Mouse (Mus musculus) kidney, adult 2 months (tissue): ENCODE results near the gene Serpinf1. TPM values are rescaled to one million over a fixed set of nuclear protein-coding genes. Genes with fewer than 3 reads are reported as not detected.
"Not testable (repeated sequence)": the region's sequence is repeated elsewhere in the genome, so short reads cannot be mapped to it uniquely, and the experiment has no call there.

Source experiments
- DNase-seq: peaks from one replicate; pipeline ENCODE4 v3.0.0; 2021
- H3K27ac ChIP-seq: fragments of 200-500 bp; 2 replicates; pipeline ENCODE4 v1.5.1; 2012; ENCODE audit warnings: low read depth, low read length, control low read depth, inconsistent platforms; ENCODE audit not compliant: insufficient read depth
- H3K27me3 ChIP-seq: fragments of 200-500 bp; replicated peaks from 2 replicates; pipeline ENCODE4 v1.6.1; 2012; ENCODE audit warnings: mild to moderate bottlenecking, moderate library complexity, low read length, inconsistent platforms; ENCODE audit not compliant: control insufficient read depth, insufficient read depth
- H3K36me3 ChIP-seq: fragments of 200-500 bp; 2 replicates; pipeline ENCODE4 v1.6.1; 2012; ENCODE audit warnings: mild to moderate bottlenecking, moderate library complexity, low read length, inconsistent platforms; ENCODE audit not compliant: control insufficient read depth, insufficient read depth
- H3K4me1 ChIP-seq: fragments of 200-500 bp; 2 replicates; pipeline ENCODE4 v1.6.1; 2011; ENCODE audit warnings: low read length; ENCODE audit not compliant: control insufficient read depth, insufficient read depth
- H3K4me3 ChIP-seq: fragments of 200-500 bp; 2 replicates; pipeline ENCODE4 v1.5.1; 2011; ENCODE audit warnings: mild to moderate bottlenecking, low read depth, low read length, control low read depth; ENCODE audit not compliant: insufficient read depth
- CTCF ChIP-seq: fragments of 200-500 bp; conservative IDR thresholded peaks from 2 replicates; pipeline ENCODE4 v1.5.1; 2011; ENCODE audit warnings: low read depth, mild to moderate bottlenecking, control low read depth, low read length, moderate library complexity, mixed read lengths; ENCODE audit not compliant: insufficient read depth, insufficient read length
- POLR2A ChIP-seq: fragments of 200-500 bp; IDR thresholded peaks from one replicate; pipeline ENCODE4 v1.6.1; 2011; ENCODE audit warnings: low read depth, low read length, control low read depth
- WGBS: fragments of 180-500 bp; shearing (Covaris S2); methylation state at CpG from one replicate; pipeline ENCODE4 v1.1.7; 2018; 5-methylcytosine and 5-hydroxymethylcytosine counted together
- polyA plus RNA-seq: library from polyadenylated mRNA; depleted of rRNA; stranded (reverse); fragments of >200 nt; gene quantifications from 2 replicates; pipeline ENCODE4 v1.2.3, GENCODE M21; 2012

Serpinf1 gene
- polyA plus RNA-seq, 1 experiment: 17.2 TPM

DNA sequence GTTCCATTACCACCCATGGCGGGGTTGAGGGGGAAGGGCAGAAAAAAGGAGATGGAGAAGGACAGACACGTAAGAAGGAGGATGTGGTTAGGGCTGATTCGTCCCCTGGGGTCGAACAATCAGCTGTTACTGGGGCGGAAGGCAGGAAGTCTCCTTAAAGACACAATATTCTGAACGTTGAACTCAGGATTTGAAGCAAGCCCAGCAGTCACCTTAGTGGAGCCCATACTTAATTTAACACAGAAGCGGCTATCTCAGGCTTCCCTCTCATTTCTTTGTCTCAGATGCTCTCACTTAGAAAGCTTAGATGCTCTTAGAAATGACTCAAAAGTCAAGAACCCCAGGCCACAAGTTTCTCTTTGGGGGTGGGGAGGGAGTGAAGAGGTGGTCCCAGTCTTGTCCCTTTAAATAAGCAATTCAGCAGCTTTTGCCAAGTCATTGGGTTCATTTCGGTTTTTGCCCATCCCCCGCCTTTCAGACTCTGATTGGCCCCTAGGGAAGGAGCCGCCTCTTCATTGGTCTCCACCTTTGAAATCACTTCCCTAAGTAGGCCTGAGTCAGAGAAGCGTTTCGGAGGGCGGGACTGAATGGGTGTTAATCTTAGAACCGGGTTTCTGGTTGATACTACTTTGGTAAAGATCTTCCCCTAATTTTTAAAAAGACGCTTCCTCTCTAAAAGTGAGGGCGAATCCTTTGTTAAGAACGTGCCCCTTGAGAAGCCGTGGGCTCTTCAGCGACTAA lies 37.8 kb upstream of the Serpinf1 start:
- TF ChIP-seq CTCF (no peak), POLR2A (no peak)
- peak overlapping the region; percentile 49 for H3K4me3 ChIP-seq
- no peaks in the 10 kb centered on the region for H3K27me3 ChIP-seq
- WGBS: 6% methylated on average over 19 of the region's 19 CpGs
- peaks cover 6% of the 10 kb centered on the region for H3K36me3 ChIP-seq
- peaks cover 34% of the 10 kb centered on the region for H3K4me1 ChIP-seq
- H3K27ac ChIP-seq: peak overlapping the region; percentile 95
- DNase-seq: peak; percentile 98

GRCm38 (mm10) chr11:75459751-75460102 lies 37.2 kb upstream of the Serpinf1 start:
- Histone ChIP-seq H3K27ac (peak overlapping the region; percentile 95), H3K27me3 (no peaks in the 10 kb centered on the region), H3K36me3 (peaks cover 3% of the 10 kb centered on the region; the same call in 1 of the 2 replicates), H3K4me3 (0 out of 2 replicates have a peak overlapping the region, but pooled peaks have one; percentile 1), H3K4me1 (peaks cover 37% of the 10 kb centered on the region)
- TF ChIP-seq CTCF (no peak), POLR2A (no peak)
- no peak for DNase-seq
- 27% methylated on average over 5 of the region's 5 CpGs for WGBS

- Histone ChIP-seq H3K4me1 (peaks cover 35% of the 10 kb centered on the region), H3K4me3 (no peak overlapping the region), H3K36me3 (no peaks in the 10 kb centered on the region), H3K27me3 (no peaks in the 10 kb centered on the region), H3K27ac (peak overlapping the region; percentile 95)
- WGBS: 25% methylated on average over 5 of the region's 5 CpGs
- DNase-seq: peak; percentile 81
- no peak for TF ChIP-seq CTCF
- no peak for TF ChIP-seq POLR2A
These were observed 36.7 kb upstream of the Serpinf1 start for GRCm38 (mm10) chr11:75459141-75459711.

GRCm38 (mm10) chr11:75458628-75459041 lies 36.1 kb upstream of the Serpinf1 start:
- H3K27me3 ChIP-seq: no peaks in the 10 kb centered on the region
- no peaks in the 10 kb centered on the region for H3K36me3 ChIP-seq
- peak; percentile 38 for DNase-seq
- 73% methylated on average over 8 of the region's 8 CpGs for WGBS
- peaks cover 33% of the 10 kb centered on the region for H3K4me1 ChIP-seq
- peak overlapping the region; percentile 95; the same call in 1 of the 2 replicates for H3K27ac ChIP-seq
- TF ChIP-seq POLR2A (no peak), CTCF (no peak)
- no peak overlapping the region for H3K4me3 ChIP-seq

GRCm38 (mm10) chr11:75458169-75458568 lies 35.7 kb upstream of the Serpinf1 start:
- Histone ChIP-seq H3K4me3 (no peak overlapping the region), H3K36me3 (no peaks in the 10 kb centered on the region), H3K27me3 (no peaks in the 10 kb centered on the region), H3K27ac (no peak overlapping the region), H3K4me1 (peaks cover 29% of the 10 kb centered on the region)
- TF ChIP-seq CTCF: peak; percentile 68
- no peak for TF ChIP-seq POLR2A
- peak; percentile 67 for DNase-seq
- WGBS: 21% methylated on average over 3 of the region's 3 CpGs

- H3K36me3 ChIP-seq: no peaks in the 10 kb centered on the region
- TF ChIP-seq CTCF (no peak), POLR2A (no peak)
- DNase-seq: no peak
- H3K27ac ChIP-seq: no peak overlapping the region
- no peaks in the 10 kb centered on the region for H3K27me3 ChIP-seq
- peaks cover 28% of the 10 kb centered on the region for H3K4me1 ChIP-seq
- H3K4me3 ChIP-seq: no peak overlapping the region
- WGBS: 82% methylated on average over 7 of the region's 7 CpGs
These were observed 34.0 kb upstream of the Serpinf1 start for GRCm38 (mm10) chr11:75456440-75456871.

- not testable (repeated sequence) for H3K4me3 ChIP-seq, H3K27ac ChIP-seq, DNase-seq, H3K36me3 ChIP-seq, H3K27me3 ChIP-seq
- peaks cover 29% of the 10 kb centered on the region for H3K4me1 ChIP-seq
- 93% methylated on average over 2 of the region's 2 CpGs for WGBS
These were observed 33.5 kb upstream of the Serpinf1 start for GRCm38 (mm10) chr11:75455971-75456370.
